Mouse (Mus musculus) cerebellum, adult 2 months (tissue): Measurements from ENCODE around the gene Tmem222.

Experiments used
- CTCF ChIP-seq: fragments of 200-500 bp; IDR thresholded peaks from 2 replicates; pipeline ENCODE4 v1.5.1; 2011; ENCODE audit warnings: low read depth, mild to moderate bottlenecking, control low read depth, low read length, moderate library complexity, borderline replicate concordance; ENCODE audit not compliant: insufficient read depth
- POLR2A ChIP-seq: fragments of 200-500 bp; IDR thresholded peaks from 2 replicates; pipeline ENCODE4 v1.6.1; 2011; ENCODE audit warnings: low read length, control low read depth, borderline replicate concordance; ENCODE audit not compliant: insufficient read depth

DNA sequence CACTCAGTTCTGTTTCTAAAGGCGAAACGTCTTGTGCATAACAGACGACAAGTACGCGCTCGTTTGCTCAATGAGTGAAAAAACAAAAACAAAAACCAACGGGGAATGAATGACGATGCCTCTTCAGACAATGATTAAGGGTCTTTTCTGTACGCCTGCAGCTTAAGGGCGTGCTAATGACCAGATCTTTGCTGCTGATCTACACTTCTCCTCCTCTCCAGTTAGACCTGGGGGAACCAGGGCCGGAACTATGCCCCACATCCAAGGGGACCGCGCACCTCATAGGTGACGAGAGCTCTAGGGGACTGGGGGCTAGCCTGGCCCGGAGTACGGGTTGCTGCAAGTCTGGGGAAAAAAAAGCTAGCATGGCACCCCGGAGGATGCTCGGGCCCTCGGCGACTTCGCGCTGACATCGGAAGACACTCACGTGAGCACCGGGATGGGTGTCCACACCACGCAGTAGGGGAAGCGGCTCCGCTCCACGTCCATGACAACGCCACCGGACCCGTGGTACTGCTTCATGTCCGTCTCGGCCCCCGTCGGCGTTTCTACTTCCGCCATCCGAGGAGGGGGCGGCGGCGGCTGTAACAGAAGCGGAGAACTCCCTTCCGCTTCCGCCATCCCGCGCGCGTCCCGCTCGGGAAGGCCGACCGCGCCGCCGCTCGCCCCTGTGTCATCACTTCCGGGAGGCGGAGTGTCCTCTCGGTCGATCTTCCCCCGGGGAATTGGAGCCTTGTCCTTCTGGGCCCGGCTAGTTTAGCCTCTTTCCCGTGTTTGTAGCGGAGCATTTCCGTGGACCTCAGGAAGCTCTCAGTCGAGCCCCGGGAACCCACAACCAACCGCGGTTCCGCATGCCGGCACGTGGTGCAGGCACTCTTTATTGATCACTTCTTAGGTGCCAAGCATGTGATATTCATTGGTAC is at the start of gene Tmem222:
- TF ChIP-seq POLR2A: peak; percentile 64; the same call in 1 of the 2 replicates
- no peak for TF ChIP-seq CTCF
